Mouse (Mus musculus) retina, postnatal 1 day (tissue): ENCODE data around the gene Gm3106.
"Not testable (repeated sequence)": the region's sequence is repeated elsewhere in the genome, so short reads cannot be mapped to it uniquely, and the experiment has no call there.

Experiments
- DNase-seq: peaks from one replicate; pipeline ENCODE4 v3.0.0-alpha.2; 2012

Gene Gm3106

GRCm38 (mm10) chr5:94217705-94218104 lies at the start of gene Gm3106:
Gene Gm3106 (plus strand): TSS chr5:94218005.
- not testable (repeated sequence) for DNase-seq
